Mouse (Mus musculus) stomach, postnatal 0 days (tissue): Measurements from ENCODE around the gene Fchsd2.

ENCODE experiments used
- CTCF ChIP-seq: IDR thresholded peaks from 2 replicates; pipeline ENCODE4 v1.5.1; 2016; ENCODE audit warnings: antibody characterized with exemption, low read depth, mild to moderate bottlenecking, moderate library complexity
- EP300 ChIP-seq: optimal IDR thresholded peaks from 2 replicates; pipeline ENCODE3; 2016; ENCODE audit warnings: antibody characterized with exemption

- TF ChIP-seq CTCF (no peak), EP300 (no peak)
These were observed 35.9 kb downstream of the Fchsd2 start for GRCm38 (mm10) chr7:101128536-101128935.
